Mouse (Mus musculus) testis, adult 2 months (tissue): Measurements from ENCODE around the gene Tmigd1.

Experiments used
- CTCF ChIP-seq: fragments of 200-500 bp; IDR thresholded peaks from 2 replicates; pipeline ENCODE4 v1.5.1; 2012; ENCODE audit warnings: low read depth, mild to moderate bottlenecking, inconsistent platforms, low read length, moderate library complexity; ENCODE audit not compliant: control insufficient read depth, insufficient read depth, insufficient replicate concordance
- POLR2A ChIP-seq: fragments of 200-500 bp; IDR thresholded peaks from 2 replicates; pipeline ENCODE4 v1.6.1; 2012; ENCODE audit warnings: low read depth, mild to moderate bottlenecking, inconsistent platforms, low read length, moderate library complexity; ENCODE audit not compliant: control insufficient read depth

DNA sequence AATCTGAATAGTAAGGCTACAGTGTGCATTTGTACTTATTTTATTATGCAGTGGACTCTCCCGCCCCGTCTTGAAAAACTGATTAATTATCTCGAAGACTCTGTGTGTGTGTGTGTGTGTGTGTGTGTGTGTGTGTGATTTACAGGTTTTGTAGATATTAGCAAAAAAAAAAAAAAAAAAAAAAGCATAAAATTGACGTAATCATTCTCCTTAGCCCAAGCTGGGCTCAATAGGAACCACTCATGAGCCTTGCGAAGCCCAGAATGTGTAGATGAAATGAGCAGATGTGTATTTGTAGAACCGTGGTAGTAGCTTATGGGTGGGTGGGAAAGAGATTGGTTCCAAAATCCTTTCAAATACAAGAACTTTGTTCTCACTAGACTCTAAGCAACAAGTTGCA, 42.9 kb downstream of the Tmigd1 start:
- TF ChIP-seq CTCF (no peak), POLR2A (no peak)
